Mouse (Mus musculus): ENCODE data around the gene Pld1. TPM values are rescaled to one million over a fixed set of nuclear protein-coding genes. Genes with fewer than 3 reads are reported as not detected.

The Pld1 gene
- polyA plus RNA-seq, 2 experiments = 6.4 to 6.8 TPM

DNA sequence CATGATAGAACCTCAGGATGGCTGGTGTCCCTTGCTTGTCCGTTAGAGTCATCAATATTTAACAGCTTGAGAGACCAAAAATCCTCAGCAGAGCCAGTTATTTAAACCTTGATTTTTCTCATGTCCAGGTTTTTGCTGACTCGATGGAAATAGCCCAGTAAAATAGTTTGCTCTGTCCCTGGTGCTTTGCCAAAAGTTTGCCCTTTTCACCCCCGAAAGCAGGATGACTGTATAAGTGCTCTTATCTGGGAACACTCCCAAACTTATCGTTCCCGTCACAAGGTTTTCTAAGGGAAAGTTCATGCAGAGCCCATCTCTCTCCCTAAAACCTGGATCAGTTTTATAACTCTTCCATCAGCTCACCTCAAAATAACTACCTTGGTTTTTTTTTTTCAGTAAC lies 173.0 kb downstream of the Pld1 start:
- ATAC-seq (ENCODE audit: low FRiP score, low read depth) = no peak

DNA sequence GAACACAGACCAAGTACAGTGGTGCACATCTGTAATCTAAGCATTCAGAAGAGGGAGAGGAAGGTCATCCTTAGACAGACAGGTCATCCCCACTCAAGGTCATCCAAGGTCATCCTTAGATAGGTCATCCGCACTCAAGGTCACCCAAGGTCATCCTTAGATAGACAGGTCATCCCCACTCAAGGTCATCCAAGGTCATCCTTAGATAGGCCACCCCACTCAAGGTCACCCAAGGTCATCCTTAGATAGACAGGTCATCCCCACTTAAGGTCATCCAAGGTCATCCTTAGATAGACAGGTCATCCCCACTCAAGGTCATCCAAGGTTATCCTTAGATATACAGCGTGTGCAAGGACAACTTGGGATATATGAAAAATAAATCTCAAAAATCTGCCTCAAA lies 175.4 kb downstream of the Pld1 start:
- H3K9ac ChIP-seq (ENCODE audit: low read depth, low read length, severe bottlenecking) = no peak overlapping the region
- no peaks in the 10 kb centered on the region for H3K9me3 ChIP-seq (ENCODE audit: control insufficient read depth, low read length)
- no peaks in the 10 kb centered on the region for H3K27me3 ChIP-seq (ENCODE audit: control insufficient read depth, insufficient read depth, low read length)
- no peak overlapping the region for H3K4me2 ChIP-seq (replicated peaks; ENCODE audit: low read depth, low read length, severe bottlenecking)
- 93% methylated on average over 2 of the region's 2 CpGs for WGBS
- no peak overlapping the region for H3K4me3 ChIP-seq (replicated peaks; ENCODE audit: low read length)
- no peak for TF ChIP-seq POLR2A (IDR thresholded peaks at IDR 0.05; ENCODE audit: borderline replicate concordance, extremely low read depth, insufficient read depth, insufficient read length)
- ATAC-seq (ENCODE audit: low FRiP score, low read depth) = no peak
- H3K36me3 ChIP-seq (ENCODE audit: control insufficient read depth, insufficient read depth, low read length) = no peaks in the 10 kb centered on the region
- no peaks in the 10 kb centered on the region for H3K4me1 ChIP-seq (ENCODE audit: control insufficient read depth, insufficient read depth, low read length)
- no peak for DNase-seq (ENCODE audit: low spot score)
- H3K27ac ChIP-seq (replicated peaks; ENCODE audit: low read depth, low read length) = no peak overlapping the region

More for the DNA sequence above, 173.0 kb downstream of the Pld1 start:
- Histone ChIP-seq H3K4me3 (replicated peaks; ENCODE audit: low read length) (no peak overlapping the region), H3K27ac (replicated peaks; ENCODE audit: low read depth, low read length) (no peak overlapping the region), H3K9ac (ENCODE audit: low read depth, low read length, severe bottlenecking) (no peak overlapping the region), H3K9me3 (ENCODE audit: control insufficient read depth, low read length) (no peaks in the 10 kb centered on the region), H3K4me2 (replicated peaks; ENCODE audit: low read depth, low read length, severe bottlenecking) (no peak overlapping the region), H3K27me3 (ENCODE audit: control insufficient read depth, insufficient read depth, low read length) (no peaks in the 10 kb centered on the region), H3K4me1 (ENCODE audit: control insufficient read depth, insufficient read depth, low read length) (0 out of 2 replicates have a peak, but pooled peaks cover 3% of the 10 kb centered on the region), H3K36me3 (ENCODE audit: control insufficient read depth, insufficient read depth, low read length) (no peaks in the 10 kb centered on the region)
- no peak for DNase-seq (ENCODE audit: low spot score)
- no peak for TF ChIP-seq POLR2A (IDR thresholded peaks at IDR 0.05; ENCODE audit: borderline replicate concordance, extremely low read depth, insufficient read depth, insufficient read length)
- WGBS = 59% methylated on average over 5 of the region's 5 CpGs

DNA sequence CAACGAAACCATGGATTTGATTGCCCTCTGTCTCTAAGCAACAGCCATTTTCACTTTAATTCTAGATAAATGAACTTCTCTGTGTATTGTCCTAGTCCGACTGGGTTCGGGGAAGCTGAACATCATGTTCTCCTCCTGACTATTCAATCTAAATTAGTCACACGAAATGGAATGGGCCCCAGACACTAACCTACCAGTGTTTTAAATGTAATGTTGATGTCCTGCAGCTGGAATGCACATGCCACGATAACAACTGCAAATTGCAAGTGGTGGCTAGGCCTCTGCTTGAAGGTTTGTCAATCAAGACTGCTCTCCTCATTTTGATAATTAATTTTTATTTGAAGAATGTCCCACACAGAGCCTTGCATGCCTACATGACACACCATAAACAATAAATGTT lies 203.2 kb downstream of the Pld1 start:
- WGBS = 84% methylated on average over 5 of the region's 5 CpGs
- DNase-seq (ENCODE audit: low spot score) (no peak), ATAC-seq (ENCODE audit: low FRiP score, low read depth) (no peak)
- H3K36me3 ChIP-seq (ENCODE audit: control insufficient read depth, insufficient read depth, low read length) = no peaks in the 10 kb centered on the region
- no peak overlapping the region for H3K9ac ChIP-seq (ENCODE audit: low read depth, low read length, severe bottlenecking)
- H3K27ac ChIP-seq (replicated peaks; ENCODE audit: low read depth, low read length) = no peak overlapping the region
- H3K4me3 ChIP-seq (replicated peaks; ENCODE audit: low read length) = no peak overlapping the region
- H3K4me1 ChIP-seq (ENCODE audit: control insufficient read depth, insufficient read depth, low read length) = no peaks in the 10 kb centered on the region
- H3K4me2 ChIP-seq (replicated peaks; ENCODE audit: low read depth, low read length, severe bottlenecking) = no peak overlapping the region
- no peaks in the 10 kb centered on the region for H3K9me3 ChIP-seq (ENCODE audit: control insufficient read depth, low read length)
- no peak for TF ChIP-seq POLR2A (IDR thresholded peaks at IDR 0.05; ENCODE audit: borderline replicate concordance, extremely low read depth, insufficient read depth, insufficient read length)
- no peaks in the 10 kb centered on the region for H3K27me3 ChIP-seq (ENCODE audit: control insufficient read depth, insufficient read depth, low read length)

DNA sequence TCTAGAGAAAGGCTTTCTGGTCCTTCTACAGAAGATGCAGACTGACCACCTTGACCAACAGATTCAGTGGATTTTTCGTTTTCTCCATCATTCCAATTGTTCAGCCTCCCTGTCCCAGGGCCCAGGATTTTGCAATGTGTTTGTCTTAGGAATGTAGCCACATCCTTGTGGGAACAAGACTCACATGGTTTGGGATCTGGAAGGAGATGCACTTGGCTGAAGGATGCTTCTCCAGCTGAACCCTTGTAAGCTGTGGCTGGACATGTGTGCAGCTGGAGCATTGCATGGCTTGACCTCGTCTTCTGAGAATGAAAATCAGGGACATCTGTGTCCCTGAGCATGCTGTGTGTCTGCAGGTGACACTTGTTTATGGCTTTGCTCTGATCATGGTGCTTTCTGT lies 203.6 kb downstream of the Pld1 start:
- H3K27ac ChIP-seq (replicated peaks; ENCODE audit: low read depth, low read length) = no peak overlapping the region
- no peak overlapping the region for H3K9ac ChIP-seq (ENCODE audit: low read depth, low read length, severe bottlenecking)
- no peaks in the 10 kb centered on the region for H3K4me1 ChIP-seq (ENCODE audit: control insufficient read depth, insufficient read depth, low read length)
- H3K36me3 ChIP-seq (ENCODE audit: control insufficient read depth, insufficient read depth, low read length) = no peaks in the 10 kb centered on the region
- no peaks in the 10 kb centered on the region for H3K27me3 ChIP-seq (ENCODE audit: control insufficient read depth, insufficient read depth, low read length)
- no peak overlapping the region for H3K4me2 ChIP-seq (replicated peaks; ENCODE audit: low read depth, low read length, severe bottlenecking)
- 70% methylated on average over 2 of the region's 2 CpGs for WGBS
- no peak for TF ChIP-seq POLR2A (IDR thresholded peaks at IDR 0.05; ENCODE audit: borderline replicate concordance, extremely low read depth, insufficient read depth, insufficient read length)
- DNase-seq (ENCODE audit: low spot score) = no peak
- H3K9me3 ChIP-seq (ENCODE audit: control insufficient read depth, low read length) = no peaks in the 10 kb centered on the region
- H3K4me3 ChIP-seq (replicated peaks; ENCODE audit: low read length) = no peak overlapping the region
- no peak for ATAC-seq (ENCODE audit: low FRiP score, low read depth)

DNA sequence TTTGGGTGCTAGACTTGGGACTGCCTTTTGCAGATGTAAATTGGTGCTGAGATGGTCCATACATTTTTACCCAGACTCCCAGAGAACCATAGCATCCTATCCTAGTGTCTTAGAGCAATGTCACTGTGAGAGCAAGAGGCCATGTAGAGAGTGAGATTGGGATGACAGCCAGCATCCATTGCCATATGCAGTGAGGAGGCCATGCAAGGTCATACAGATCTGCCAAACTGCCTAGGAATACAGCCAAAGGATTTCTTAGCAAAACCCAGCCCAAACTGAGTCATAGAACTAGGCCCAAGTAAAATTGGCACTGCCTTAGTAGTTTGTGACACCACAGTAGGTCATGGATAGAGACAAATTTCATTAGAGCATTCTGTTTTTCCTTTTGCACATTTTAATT lies 206.2 kb downstream of the Pld1 start:
- no peaks in the 10 kb centered on the region for H3K36me3 ChIP-seq (ENCODE audit: control insufficient read depth, insufficient read depth, low read length)
- no peak for DNase-seq (ENCODE audit: low spot score)
- H3K27ac ChIP-seq (replicated peaks; ENCODE audit: low read depth, low read length) = no peak overlapping the region
- no peak overlapping the region for H3K4me3 ChIP-seq (replicated peaks; ENCODE audit: low read length)
- H3K27me3 ChIP-seq (ENCODE audit: control insufficient read depth, insufficient read depth, low read length) = no peaks in the 10 kb centered on the region
- H3K9ac ChIP-seq (ENCODE audit: low read depth, low read length, severe bottlenecking) = no peak overlapping the region
- H3K4me1 ChIP-seq (ENCODE audit: control insufficient read depth, insufficient read depth, low read length) = no peaks in the 10 kb centered on the region
- TF ChIP-seq POLR2A (IDR thresholded peaks at IDR 0.05; ENCODE audit: borderline replicate concordance, extremely low read depth, insufficient read depth, insufficient read length) = no peak
- no peak overlapping the region for H3K4me2 ChIP-seq (replicated peaks; ENCODE audit: low read depth, low read length, severe bottlenecking)
- no peak for ATAC-seq (ENCODE audit: low FRiP score, low read depth)
- no peaks in the 10 kb centered on the region for H3K9me3 ChIP-seq (ENCODE audit: control insufficient read depth, low read length)

DNA sequence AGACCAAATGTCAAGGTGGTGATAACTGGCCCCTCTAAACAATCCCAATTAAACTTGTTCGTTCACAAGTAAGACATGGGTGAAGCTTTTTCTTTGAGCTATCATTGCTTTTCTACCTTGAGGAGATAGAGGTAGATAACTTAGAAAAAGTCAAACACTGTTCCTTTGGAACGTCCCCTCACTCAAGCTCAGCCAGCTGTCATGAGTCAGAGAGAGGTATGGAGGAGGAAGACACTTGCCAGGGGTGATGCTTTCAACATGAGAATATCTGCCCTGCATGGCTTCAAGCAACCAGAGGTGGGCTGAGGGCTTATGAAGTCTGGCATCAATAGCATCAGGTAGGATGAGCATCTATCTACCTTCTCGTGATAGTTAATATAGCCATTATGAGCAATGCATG lies 207.0 kb downstream of the Pld1 start:
- Histone ChIP-seq H3K9ac (ENCODE audit: low read depth, low read length, severe bottlenecking) (no peak overlapping the region), H3K27ac (replicated peaks; ENCODE audit: low read depth, low read length) (no peak overlapping the region), H3K4me1 (ENCODE audit: control insufficient read depth, insufficient read depth, low read length) (no peaks in the 10 kb centered on the region), H3K27me3 (ENCODE audit: control insufficient read depth, insufficient read depth, low read length) (no peaks in the 10 kb centered on the region), H3K36me3 (ENCODE audit: control insufficient read depth, insufficient read depth, low read length) (no peaks in the 10 kb centered on the region), H3K4me2 (replicated peaks; ENCODE audit: low read depth, low read length, severe bottlenecking) (no peak overlapping the region), H3K4me3 (replicated peaks; ENCODE audit: low read length) (no peak overlapping the region), H3K9me3 (ENCODE audit: control insufficient read depth, low read length) (no peaks in the 10 kb centered on the region)
- ATAC-seq (ENCODE audit: low FRiP score, low read depth) (no peak), DNase-seq (ENCODE audit: low spot score) (no peak)
- TF ChIP-seq POLR2A (IDR thresholded peaks at IDR 0.05; ENCODE audit: borderline replicate concordance, extremely low read depth, insufficient read depth, insufficient read length) = no peak
- WGBS = 86% methylated on average over 3 of the region's 3 CpGs
